Mouse (Mus musculus) liver, adult 2 months (tissue): ENCODE measurements around the gene Spef1. TPM values are rescaled to one million over a fixed set of nuclear protein-coding genes. Genes with fewer than 3 reads are reported as not detected.

ENCODE experiments used
- DNase-seq: peaks from one replicate; pipeline ENCODE4 v3.0.0-alpha.2; 2011; ENCODE audit warnings: low read depth, low spot score; ENCODE audit errors: extremely low read depth
- H3K27ac ChIP-seq: fragments of 200-500 bp; replicated peaks from 2 replicates; pipeline ENCODE4 v1.5.1; 2012; ENCODE audit warnings: low read depth, mild to moderate bottlenecking, control low read depth, inconsistent platforms, low read length; ENCODE audit not compliant: insufficient read depth
- H3K27me3 ChIP-seq: fragments of 200-500 bp; 2 replicates; pipeline ENCODE4 v1.6.1; 2012; ENCODE audit warnings: mild to moderate bottlenecking, moderate library complexity, low read length, inconsistent platforms; ENCODE audit not compliant: control insufficient read depth, insufficient read depth
- H3K36me3 ChIP-seq: fragments of 200-500 bp; 2 replicates; pipeline ENCODE4 v1.6.1; 2012; ENCODE audit warnings: low read length, inconsistent platforms; ENCODE audit not compliant: control insufficient read depth, insufficient read depth
- H3K4me1 ChIP-seq: fragments of 200-500 bp; 2 replicates; pipeline ENCODE4 v1.6.1; 2011; ENCODE audit warnings: low read length; ENCODE audit not compliant: control insufficient read depth, insufficient read depth
- H3K4me3 ChIP-seq: fragments of 200-500 bp; 2 replicates; pipeline ENCODE4 v1.5.1; 2011; ENCODE audit warnings: low read depth, mild to moderate bottlenecking, control low read depth, low read length, moderate library complexity; ENCODE audit not compliant: insufficient read depth
- H3K79me2 ChIP-seq: fragments of 200-500 bp; 2 replicates; pipeline ENCODE4 v1.6.1; 2012; ENCODE audit warnings: inconsistent platforms, mild to moderate bottlenecking, low read length, moderate library complexity; ENCODE audit not compliant: control insufficient read depth, insufficient read depth
- H3K9ac ChIP-seq: fragments of 200-500 bp; 2 replicates; pipeline ENCODE4 v1.6.1; 2012; ENCODE audit warnings: low read depth, mild to moderate bottlenecking, control low read depth, inconsistent platforms, low read length
- CTCF ChIP-seq: fragments of 200-500 bp; IDR thresholded peaks from 2 replicates; pipeline ENCODE4 v1.5.1; 2011; ENCODE audit warnings: low read depth, low read length, control low read depth
- POLR2A ChIP-seq: fragments of 200-500 bp; IDR thresholded peaks from 2 replicates; pipeline ENCODE4 v1.6.1; 2011; ENCODE audit warnings: low read length, control low read depth; ENCODE audit not compliant: insufficient read depth; ENCODE audit errors: extremely low read depth
- WGBS: fragments of 180-500 bp; shearing (Covaris S2); methylation state at CpG from one replicate; pipeline ENCODE4 v1.1.7; 2018; 5-methylcytosine and 5-hydroxymethylcytosine counted together
- polyA plus RNA-seq: library from polyadenylated mRNA; depleted of rRNA; stranded (reverse); fragments of >200 nt; gene quantifications from 2 replicates; pipeline ENCODE4 v1.2.3, GENCODE M21; 2012; rRNA removed
- total RNA-seq: library from RNA; depleted of rRNA; stranded (reverse); fragments of >200 nt; gene quantifications from 2 replicates; pipeline ENCODE4 v1.2.3, GENCODE M21; 2014; rRNA removed

Gene Spef1
- total RNA-seq = 0.37 and 0.81 TPM in 2 replicates
- polyA plus RNA-seq = 0.76 and 0.96 TPM in 2 replicates

DNA sequence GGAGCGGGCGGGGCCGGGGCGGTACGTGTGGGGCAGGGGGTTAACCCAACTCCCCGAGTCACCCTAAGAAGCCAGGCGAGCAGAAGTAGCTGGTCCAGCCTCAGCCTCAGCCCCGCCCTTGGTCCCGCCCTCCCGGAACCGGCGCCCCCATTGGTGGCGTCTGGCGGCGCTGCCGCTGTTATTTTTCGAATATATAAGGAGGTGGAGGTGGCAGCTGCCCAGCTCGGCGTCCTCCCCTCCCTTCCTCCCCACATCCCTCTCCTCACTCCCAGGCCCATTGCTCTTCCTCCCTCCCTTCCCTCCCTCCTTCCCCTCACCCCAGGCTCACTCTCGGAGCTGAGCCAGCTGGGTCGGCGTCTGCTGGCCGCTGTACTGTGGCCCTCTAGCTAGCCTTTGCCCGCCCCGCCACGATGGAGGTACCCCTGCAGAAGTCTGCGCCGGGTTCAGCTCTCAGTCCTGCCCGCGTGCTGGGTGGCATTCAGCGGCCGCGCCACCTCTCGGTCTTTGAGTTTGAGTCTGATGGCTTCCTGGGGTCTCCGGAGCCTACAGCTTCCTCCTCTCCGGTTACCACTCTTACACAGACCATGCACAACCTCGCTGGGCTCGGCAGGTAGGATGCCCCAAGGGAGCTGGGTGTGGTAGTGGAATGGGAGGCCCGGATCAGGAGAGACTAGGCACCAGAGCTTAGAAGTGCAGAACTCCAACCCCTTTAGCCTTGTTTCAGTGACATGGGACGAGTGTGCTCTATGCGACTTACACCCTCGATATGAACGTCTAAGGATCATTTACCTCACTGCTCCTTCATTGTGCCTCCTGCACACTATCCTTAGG is at the start of gene Spef1, which contains the start of gene Cdc25b:
Gene Spef1, minus strand, starts transcription at position 512 of the 831 bp plus-strand sequence.
Gene Cdc25b, plus strand, starts transcription at position 179 of the 831 bp plus-strand sequence.
- Histone ChIP-seq H3K4me3 (peak within 1 kb of the TSS; percentile 89), H3K36me3 (no peaks in the 10 kb centered on the region), H3K9ac (peak within 1 kb of the TSS; percentile 52), H3K27ac (no peak within 1 kb of the TSS), H3K79me2 (no peaks in the 10 kb centered on the region), H3K27me3 (no peaks in the 10 kb centered on the region), H3K4me1 (peaks cover 5% of the 10 kb centered on the region)
- 5% methylated on average over 43 of the region's 43 CpGs for WGBS
- peak; percentile 48 for DNase-seq
- TF ChIP-seq POLR2A (0 out of 2 replicates have a peak, but pooled peaks have one; percentile 4), CTCF (no peak)

DNA sequence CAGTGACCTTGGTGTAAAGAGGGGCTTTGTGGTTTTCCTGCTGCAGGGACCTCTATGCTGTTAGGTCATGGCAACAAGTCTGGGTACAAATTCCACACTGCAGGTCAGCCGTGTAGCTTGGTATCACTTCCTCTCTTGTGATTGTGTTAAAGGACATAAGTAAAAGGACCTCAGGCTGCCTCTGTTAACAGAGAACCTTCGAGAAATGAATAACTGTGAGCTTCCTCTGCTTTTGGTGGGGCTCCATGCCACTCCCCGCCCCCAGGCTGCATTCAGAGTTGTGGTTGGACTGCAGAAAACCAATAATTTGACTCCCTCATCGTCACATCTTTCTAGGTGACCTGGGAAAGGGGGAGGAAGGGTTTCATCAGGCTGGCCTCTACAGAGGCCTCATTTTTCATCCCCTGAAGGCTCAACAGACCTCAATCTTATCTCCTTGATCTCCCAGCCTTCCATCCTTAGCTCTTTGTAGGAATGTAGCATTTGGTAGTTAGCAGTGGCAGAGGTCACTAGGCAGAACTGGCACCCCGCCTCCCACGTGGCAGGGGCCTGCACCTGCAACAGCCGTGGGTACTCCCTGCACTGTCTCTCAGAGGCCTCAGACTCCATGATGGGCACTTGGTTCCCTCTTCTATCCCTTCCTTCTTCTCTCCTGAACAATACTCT is 48.0 kb upstream of the Spef1 start:
- peak overlapping the region; percentile 96 for H3K27ac ChIP-seq
- peaks cover 25% of the 10 kb centered on the region for H3K36me3 ChIP-seq
- H3K27me3 ChIP-seq = no peaks in the 10 kb centered on the region
- WGBS = 17% methylated on average over 7 of the region's 7 CpGs
- TF ChIP-seq POLR2A (no peak), CTCF (no peak)
- H3K4me3 ChIP-seq = peak overlapping the region; percentile 86
- H3K9ac ChIP-seq = peak overlapping the region; percentile 92
- DNase-seq = peak; percentile 85
- H3K79me2 ChIP-seq = peaks cover 20% of the 10 kb centered on the region
- peaks cover 14% of the 10 kb centered on the region for H3K4me1 ChIP-seq

DNA sequence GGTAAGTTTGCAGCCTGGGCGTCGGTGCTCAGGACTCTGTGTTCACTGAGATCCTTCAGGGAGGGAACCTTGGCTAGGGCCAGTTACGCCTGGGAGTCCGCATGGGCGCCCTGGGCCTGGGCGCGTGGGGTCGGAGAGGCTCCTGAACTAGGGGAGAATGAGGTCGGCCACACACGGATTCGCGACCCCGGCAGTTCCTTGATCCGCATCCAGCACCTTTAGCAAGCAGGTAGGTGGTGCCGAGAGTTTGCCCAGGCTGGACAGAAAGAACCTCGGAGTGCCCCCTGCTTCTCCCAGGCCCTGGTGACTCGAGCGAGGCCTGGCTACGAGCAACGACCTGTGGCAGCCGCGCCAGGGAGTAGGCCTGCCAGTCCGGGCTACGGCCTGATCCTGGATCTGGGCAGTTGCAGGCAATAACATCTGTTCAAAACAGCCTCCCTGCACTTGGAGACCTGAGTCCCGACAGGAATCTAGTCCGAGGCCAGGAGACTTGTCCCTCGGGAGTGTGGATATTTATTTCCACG is 47.1 kb upstream of the Spef1 start:
- H3K27ac ChIP-seq = peak overlapping the region; percentile 96
- TF ChIP-seq POLR2A = no peak
- TF ChIP-seq CTCF = no peak
- H3K4me1 ChIP-seq = peaks cover 14% of the 10 kb centered on the region
- H3K79me2 ChIP-seq = peaks cover 20% of the 10 kb centered on the region
- peaks cover 20% of the 10 kb centered on the region for H3K36me3 ChIP-seq
- H3K27me3 ChIP-seq = no peaks in the 10 kb centered on the region
- no peak for DNase-seq
- whole genome bisulfite sequencing = 2% methylated on average over 28 of the region's 28 CpGs
- peak overlapping the region; percentile 92 for H3K9ac ChIP-seq
- peak overlapping the region; percentile 86 for H3K4me3 ChIP-seq

DNA sequence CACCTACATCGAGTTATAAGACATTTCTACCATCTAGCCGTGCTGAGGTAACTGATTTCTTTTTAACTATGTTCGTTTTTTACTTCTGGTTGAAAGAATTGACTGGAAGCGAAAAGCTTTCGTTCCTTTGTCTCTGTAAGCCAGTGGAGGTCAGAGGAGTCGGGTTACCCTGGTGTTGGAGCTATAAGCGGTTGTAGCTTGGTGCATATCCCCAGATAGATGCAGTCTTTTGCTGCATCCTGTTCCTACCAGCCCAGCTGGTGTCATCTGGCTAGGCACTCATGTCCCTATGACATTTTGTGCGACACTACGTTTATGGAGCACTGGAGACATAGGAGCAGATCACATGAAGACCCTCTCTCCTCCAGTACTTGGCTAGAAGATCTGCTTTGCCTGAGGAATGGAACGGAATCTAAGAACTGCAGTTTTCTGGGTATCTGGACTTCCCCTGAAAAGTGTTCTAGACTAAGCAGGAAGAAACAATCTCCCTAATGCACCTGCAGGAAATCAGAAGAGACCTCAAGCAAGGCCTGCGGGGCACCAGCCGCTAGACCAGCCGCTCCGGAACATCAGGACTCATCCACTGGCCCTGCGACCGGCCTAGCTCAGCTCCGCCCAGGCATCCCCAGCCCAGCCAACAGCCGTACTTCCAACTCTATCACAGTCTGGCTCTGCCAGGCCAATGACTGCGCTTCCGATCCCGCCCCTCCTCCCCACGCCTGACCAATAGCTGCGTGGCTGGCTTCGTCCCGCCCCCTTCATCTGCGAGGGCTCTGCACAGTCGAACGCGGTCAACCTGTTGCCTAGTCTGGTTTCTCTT is 46.4 kb upstream of the Spef1 start, which contains the start of gene Mavs:
Gene Mavs, plus strand, starts transcription at position 757 of the 820 bp plus-strand sequence.
- 16% methylated on average over 29 of the region's 29 CpGs for WGBS
- peaks cover 11% of the 10 kb centered on the region for H3K4me1 ChIP-seq
- DNase-seq = peak; percentile 93

GRCm38 (mm10) chr2:131232558-131232957 is 45.5 kb upstream of the Spef1 start:
- Histone ChIP-seq H3K4me1 (peaks cover 11% of the 10 kb centered on the region), H3K36me3 (peaks cover 11% of the 10 kb centered on the region), H3K9ac (no peak overlapping the region), H3K27ac (no peak overlapping the region), H3K4me3 (no peak overlapping the region), H3K27me3 (no peaks in the 10 kb centered on the region), H3K79me2 (peaks cover 18% of the 10 kb centered on the region)
- 95% methylated on average over 2 of the region's 2 CpGs for WGBS
- TF ChIP-seq CTCF (no peak), POLR2A (no peak)
- no peak for DNase-seq

More for the DNA sequence above, 46.4 kb upstream of the Spef1 start, which contains the start of gene Mavs:
- TF ChIP-seq POLR2A = peak; percentile 80
- TF ChIP-seq CTCF = no peak
- Histone ChIP-seq H3K27me3 (no peaks in the 10 kb centered on the region), H3K27ac (peak within 1 kb of the TSS; percentile 96), H3K9ac (peak within 1 kb of the TSS; percentile 92), H3K79me2 (peaks cover 18% of the 10 kb centered on the region), H3K4me3 (peak within 1 kb of the TSS; percentile 86), H3K36me3 (peaks cover 15% of the 10 kb centered on the region)
